Mouse (Mus musculus) activated CD4-positive, CD25-positive, alpha-beta regulatory T cell, adult 4 months (primary cell): Measurements from ENCODE around the gene Capns1. TPM values are rescaled to one million over a fixed set of nuclear protein-coding genes. Genes with fewer than 3 reads are reported as not detected.
A peak's percentile ranks its signal among the peaks of the same experiment; 100 is the strongest.
"Not testable (repeated sequence)": the region's sequence is repeated elsewhere in the genome, so short reads cannot be mapped to it uniquely, and the experiment has no call there.

Source experiments
- ATAC-seq: one replicate; pipeline ENCODE4 v1.8.0; 2017
- polyA plus RNA-seq, 2 experiments: library from polyadenylated mRNA; unstranded; fragments of 100-300 nt; shearing (Covaris generic); gene quantifications; one replicate each; pipeline ENCODE4 v1.2.1; 2017

Capns1 gene
- polyA plus RNA-seq, 2 experiments from 2014 or later: 72.6 to 76.3 TPM

- no peak for ATAC-seq
Observed at GRCm38 (mm10) chr7:30202895-30203690, 4.5 kb upstream of the Capns1 start.

GRCm38 (mm10) chr7:30200661-30201060 is 2.0 kb upstream of the Capns1 start:
- not testable (repeated sequence) for ATAC-seq

- no peak for ATAC-seq
Observed at GRCm38 (mm10) chr7:30200200-30200599, 1.6 kb upstream of the Capns1 start.

- ATAC-seq: no peak
Observed at GRCm38 (mm10) chr7:30199498-30200139, 1.0 kb upstream of the Capns1 start.

- no peak for ATAC-seq
Observed at GRCm38 (mm10) chr7:30197592-30198129, 950 bp downstream of the Capns1 start.

- no peak for ATAC-seq
Observed at GRCm38 (mm10) chr7:30196171-30196570, 2.4 kb downstream of the Capns1 start.

- ATAC-seq: no peak
Observed at GRCm38 (mm10) chr7:30195461-30195860, 3.1 kb downstream of the Capns1 start.

- ATAC-seq: peak; percentile 86
Observed at GRCm38 (mm10) chr7:30194884-30195283, 3.7 kb downstream of the Capns1 start.

- ATAC-seq: peak; percentile 16
Observed at GRCm38 (mm10) chr7:30194101-30194831, 4.3 kb downstream of the Capns1 start.

- peak; percentile 48 for ATAC-seq
Observed at GRCm38 (mm10) chr7:30193581-30194100, 5.0 kb downstream of the Capns1 start.

- no peak for ATAC-seq
Observed at GRCm38 (mm10) chr7:30193013-30193412, 5.6 kb downstream of the Capns1 start.

- no peak for ATAC-seq
Observed at GRCm38 (mm10) chr7:30192088-30192487, 6.5 kb downstream of the Capns1 start.

GRCm38 (mm10) chr7:30189116-30189491 is 9.5 kb downstream of the Capns1 start:
- ATAC-seq: no peak

- no peak for ATAC-seq
Observed at GRCm38 (mm10) chr7:30188344-30189115, 10.1 kb downstream of the Capns1 start.

- ATAC-seq: no peak
Observed at GRCm38 (mm10) chr7:30184641-30185348, 13.8 kb downstream of the Capns1 start.

- peak; percentile 81 for ATAC-seq
Observed at GRCm38 (mm10) chr7:30183879-30184289, 14.7 kb downstream of the Capns1 start, which contains the start of gene Cox7a1. Gene Cox7a1 (plus strand): TSS chr7:30184144.

GRCm38 (mm10) chr7:30183189-30183588 is 15.4 kb downstream of the Capns1 start:
- not testable (repeated sequence) for ATAC-seq

GRCm38 (mm10) chr7:30181929-30182328 is 16.7 kb downstream of the Capns1 start:
- ATAC-seq: not testable (repeated sequence)

- ATAC-seq: peak; percentile 65
Observed at GRCm38 (mm10) chr7:30181308-30181707, 17.3 kb downstream of the Capns1 start.

- ATAC-seq: no peak
Observed at GRCm38 (mm10) chr7:30178256-30178655, 20.4 kb downstream of the Capns1 start.

GRCm38 (mm10) chr7:30176474-30176873 is 22.1 kb downstream of the Capns1 start:
- ATAC-seq: no peak
